Mouse (Mus musculus) fat pad, adult 2 months (tissue): ENCODE measurements around the gene Mertk.
"Not testable (repeated sequence)": the region's sequence is repeated elsewhere in the genome, so short reads cannot be mapped to it uniquely, and the experiment has no call there.

Experiments used
- DNase-seq: peaks from one replicate; pipeline ENCODE4 v3.0.0-alpha.2; 2011; ENCODE audit warnings: low read depth, low spot score; ENCODE audit errors: extremely low read depth

Gene Mertk

DNA sequence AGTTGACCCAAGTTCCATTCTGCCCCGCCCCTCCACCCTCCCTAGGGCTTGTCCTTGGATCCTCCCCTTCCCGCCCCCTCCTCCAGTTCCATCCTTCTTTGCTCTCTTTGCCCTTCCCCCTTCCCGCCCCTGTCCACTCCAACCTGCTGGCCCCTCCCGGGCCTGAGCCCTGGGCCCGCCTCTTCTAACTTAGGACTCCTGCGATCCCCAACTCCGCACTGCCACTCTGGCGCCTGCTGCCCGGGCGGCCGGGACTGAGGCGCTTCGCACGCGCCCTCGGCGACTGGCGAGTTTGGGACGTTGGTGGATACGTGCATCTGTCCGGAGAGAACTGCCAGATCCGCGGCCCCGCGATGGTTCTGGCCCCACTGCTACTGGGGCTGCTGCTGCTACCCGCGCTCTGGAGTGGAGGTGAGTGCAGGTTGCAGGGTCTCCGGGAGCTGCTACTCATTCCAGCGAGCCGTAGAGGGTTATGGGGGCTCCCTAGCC lies at the start of gene Mertk:
Mertk (plus strand) TSS at position 264 of the 489 bp plus-strand sequence.
- no peak for DNase-seq

GRCm38 (mm10) chr2:128680661-128681060 lies 18.1 kb upstream of the Mertk start:
- no peak for DNase-seq

GRCm38 (mm10) chr2:128686921-128687557 lies 11.7 kb upstream of the Mertk start, which contains the start of gene Anapc1:
TSS of gene Anapc1 (minus strand) at chr2:128687391.
- DNase-seq: no peak

- no peak for DNase-seq
Measured at GRCm38 (mm10) chr2:128687558-128688120, 11.1 kb upstream of the Mertk start.

DNA sequence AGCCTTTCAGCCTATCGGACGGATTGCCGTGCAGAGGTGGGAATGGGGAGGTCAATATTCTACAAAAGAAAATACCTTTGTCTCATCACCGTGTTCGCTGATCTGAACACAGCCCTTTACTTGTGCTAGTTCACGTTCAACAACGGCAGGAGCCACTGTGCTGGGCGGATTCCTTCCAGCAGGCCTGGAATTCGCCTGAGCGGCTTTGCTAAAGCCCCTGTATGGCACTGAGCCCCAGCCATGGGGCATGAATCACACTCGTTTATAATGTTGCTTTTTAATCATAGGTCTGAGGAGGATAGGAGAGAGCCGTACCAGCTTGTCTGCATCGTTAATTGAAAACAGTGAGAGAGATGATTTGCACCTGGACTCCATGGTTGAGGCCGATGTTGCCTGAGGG lies 6.4 kb upstream of the Mertk start:
- DNase-seq: no peak

GRCm38 (mm10) chr2:128692771-128693170 lies 6.0 kb upstream of the Mertk start:
- DNase-seq: no peak

DNA sequence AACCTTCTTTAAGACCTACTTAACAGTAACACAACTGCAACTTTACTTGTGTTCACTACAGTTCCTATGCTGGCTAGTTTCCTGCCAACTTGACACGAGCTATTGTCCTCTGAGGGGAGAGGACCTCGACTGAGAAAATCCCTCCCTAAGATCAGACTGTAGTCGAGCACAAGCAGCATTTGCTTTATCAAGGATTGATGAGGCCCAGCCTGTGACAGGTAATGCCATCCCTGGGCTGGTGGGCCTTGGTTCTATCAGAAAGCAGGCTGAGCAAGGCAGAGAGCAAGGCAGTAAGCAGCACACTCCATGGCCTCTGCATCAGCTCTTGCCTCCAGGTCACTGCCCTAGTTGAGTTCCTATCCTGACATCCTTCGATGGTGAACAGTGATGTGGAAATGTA lies 5.5 kb upstream of the Mertk start:
- DNase-seq: no peak

DNA sequence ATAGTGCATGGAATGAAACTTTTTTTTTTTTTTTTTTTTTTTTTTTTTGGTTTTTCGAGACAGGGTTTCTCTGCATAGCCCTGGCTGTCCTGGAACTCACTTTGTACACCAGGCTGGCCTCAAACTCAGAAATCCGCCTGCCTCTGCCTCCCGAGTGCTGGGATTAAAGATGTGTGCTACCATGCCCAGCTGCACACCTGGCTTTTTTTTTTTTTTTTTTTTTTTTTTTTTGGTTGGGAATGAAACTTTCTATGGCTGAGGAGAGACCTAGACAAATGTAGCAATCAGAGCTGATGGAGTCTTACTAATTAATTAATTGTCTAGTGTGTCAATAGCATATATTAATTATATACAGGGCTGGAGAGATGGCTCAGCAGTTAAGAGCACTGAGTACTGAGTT lies 4.9 kb upstream of the Mertk start:
- not testable (repeated sequence) for DNase-seq

DNA sequence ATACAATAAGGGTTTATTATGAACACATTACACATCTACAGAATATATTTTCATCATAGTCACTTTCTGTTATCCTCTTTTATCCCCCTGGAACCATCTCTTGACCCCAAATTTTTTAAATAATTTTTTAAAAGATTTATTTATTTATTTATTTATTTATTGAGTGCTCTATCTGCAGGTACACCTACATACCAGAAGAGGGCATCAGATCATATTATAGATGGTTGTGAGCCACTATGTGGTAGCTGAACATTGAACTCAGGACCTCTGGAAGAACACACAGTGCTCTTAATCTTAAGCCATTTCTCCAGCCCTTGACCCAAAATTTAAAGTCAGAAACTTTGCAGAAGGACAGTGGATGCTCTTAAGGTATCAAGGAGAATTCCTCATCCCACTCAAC lies 4.2 kb upstream of the Mertk start:
- no peak for DNase-seq

- no peak for DNase-seq
Measured at GRCm38 (mm10) chr2:128696426-128696825, 2.3 kb upstream of the Mertk start.

DNA sequence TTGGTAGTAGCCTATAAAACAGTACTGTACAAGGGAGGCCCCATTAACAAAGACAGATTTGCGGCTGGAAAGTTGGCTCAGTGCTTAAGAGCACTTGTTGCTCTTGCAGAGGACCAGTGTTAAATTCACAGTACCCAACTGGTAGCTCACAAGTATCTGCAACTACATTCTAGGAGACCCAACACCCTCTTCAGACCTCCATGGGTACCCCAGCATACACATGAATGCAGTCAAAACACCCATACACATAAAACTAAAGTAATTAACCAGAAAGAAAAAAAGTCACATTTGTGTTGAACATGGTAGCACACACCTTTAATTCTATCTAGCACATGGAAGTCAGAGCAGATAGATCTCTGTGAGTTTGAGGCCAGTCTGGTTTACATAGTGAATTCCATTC lies 1.7 kb upstream of the Mertk start:
- no peak for DNase-seq

- no peak for DNase-seq
Measured at GRCm38 (mm10) chr2:128697566-128697965, 1.2 kb upstream of the Mertk start.

- DNase-seq: no peak
Measured at GRCm38 (mm10) chr2:128698140-128698692, 540 bp upstream of the Mertk start.

- DNase-seq: no peak
Measured at GRCm38 (mm10) chr2:128699201-128699885, 587 bp downstream of the Mertk start.

- no peak for DNase-seq
Measured at GRCm38 (mm10) chr2:128704474-128704873, 5.7 kb downstream of the Mertk start.

- no peak for DNase-seq
Measured at GRCm38 (mm10) chr2:128709264-128709663, 10.5 kb downstream of the Mertk start.

- DNase-seq: no peak
Measured at GRCm38 (mm10) chr2:128710609-128711008, 11.9 kb downstream of the Mertk start.

DNA sequence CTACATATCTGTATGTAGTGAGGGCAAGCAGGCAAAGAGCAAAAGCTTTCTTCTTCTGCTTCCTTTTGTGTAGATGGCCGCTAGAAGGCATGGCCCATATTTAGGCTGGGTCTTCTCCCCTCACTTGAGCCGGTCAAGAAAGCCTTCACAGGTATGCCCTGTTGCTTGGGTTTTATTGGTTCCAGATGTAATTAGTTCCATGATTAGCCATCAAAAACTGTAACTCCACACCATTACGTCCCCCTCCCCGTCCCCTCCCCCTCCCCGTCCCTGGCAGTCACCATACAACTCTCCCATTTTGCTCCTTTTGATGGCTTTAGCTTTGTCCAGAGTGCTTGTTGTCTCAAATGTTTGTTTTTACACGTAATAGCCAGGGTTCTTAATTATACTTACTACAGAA lies 14.2 kb downstream of the Mertk start:
- no peak for DNase-seq

GRCm38 (mm10) chr2:128713548-128714003 lies 14.8 kb downstream of the Mertk start:
- DNase-seq: no peak

GRCm38 (mm10) chr2:128714724-128715241 lies 16.0 kb downstream of the Mertk start:
- no peak for DNase-seq

DNA sequence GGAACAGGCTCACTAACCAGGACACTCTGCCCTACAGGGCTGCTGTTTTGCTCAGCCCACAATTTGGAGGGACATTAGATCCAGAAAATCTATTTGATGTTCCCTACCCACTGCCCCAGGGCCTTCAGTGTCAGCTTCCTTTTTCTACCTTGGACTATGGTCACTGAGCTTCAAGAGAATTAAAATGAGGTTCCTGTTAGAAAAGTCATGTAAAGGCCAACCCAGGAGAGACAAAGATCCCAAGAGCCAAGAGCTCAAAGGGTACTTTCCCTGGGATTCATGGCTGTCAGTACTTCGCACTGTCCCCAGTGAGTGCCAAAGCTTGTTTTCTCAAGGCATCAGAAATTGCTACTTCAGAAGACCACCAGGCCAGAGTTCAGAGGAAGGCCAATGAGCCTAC lies 17.2 kb downstream of the Mertk start:
- no peak for DNase-seq

DNA sequence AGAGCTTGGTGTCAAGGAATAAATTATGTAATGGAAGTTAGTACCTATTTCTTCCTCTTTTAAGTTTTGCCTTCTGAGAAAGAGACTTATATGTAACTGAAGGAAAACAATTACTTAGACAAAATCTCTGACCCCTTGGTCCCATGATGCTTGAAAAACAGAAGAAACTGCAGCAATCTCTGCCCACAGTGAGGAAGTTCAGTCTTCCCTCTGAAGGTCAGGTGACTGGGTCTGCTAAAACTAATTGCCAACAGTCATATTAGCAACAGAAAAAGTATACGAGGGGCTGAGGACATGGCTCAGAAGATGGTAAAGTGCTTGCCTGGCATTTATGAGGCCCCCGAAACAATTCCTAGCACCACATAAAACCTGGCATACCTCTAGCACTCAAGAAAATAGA lies 20.6 kb downstream of the Mertk start:
- no peak for DNase-seq
